Mouse (Mus musculus) forebrain, embryonic 14.5 days (tissue): ENCODE measurements around the gene Dbnl. TPM values are rescaled to one million over a fixed set of nuclear protein-coding genes. Genes with fewer than 3 reads are reported as not detected.

Experiments used
- ATAC-seq: fragments of 200-750 bp; cut with Nextera tagmentation; 2 replicates; pipeline ENCODE4 v1.8.0; 2017; ENCODE audit warnings: mild to moderate bottlenecking, moderate library complexity
- DNase-seq: peaks from one replicate; pipeline ENCODE4 v3.0.0-alpha.2; 2015; ENCODE audit warnings: low spot score
- H3K27ac ChIP-seq: fragments of 300-500 bp; sonication (generic); 2 replicates; pipeline ENCODE4 v1.5.1; 2014; ENCODE audit warnings: low read depth, mild to moderate bottlenecking, control low read depth, low read length, moderate library complexity
- H3K27me3 ChIP-seq: fragments of 300-500 bp; sonication (generic); replicated peaks from 2 replicates; pipeline ENCODE4 v1.6.1; 2014; ENCODE audit warnings: low read length, control low read depth, mixed read lengths; ENCODE audit not compliant: control insufficient read depth, insufficient read depth
- H3K36me3 ChIP-seq: fragments of 300-500 bp; sonication (generic); 2 replicates; pipeline ENCODE4 v1.6.1; 2014; ENCODE audit warnings: low read length, control low read depth; ENCODE audit not compliant: control insufficient read depth, insufficient read depth
- H3K4me1 ChIP-seq: fragments of 300-500 bp; sonication (generic); 2 replicates; pipeline ENCODE4 v1.6.1; 2014; ENCODE audit warnings: antibody characterized with exemption, low read length, control low read depth; ENCODE audit not compliant: control insufficient read depth, insufficient read depth
- H3K4me2 ChIP-seq: fragments of 300-500 bp; sonication (generic); 2 replicates; pipeline ENCODE4 v1.6.1; 2014; ENCODE audit warnings: mild to moderate bottlenecking, control low read depth, low read length
- H3K4me3 ChIP-seq: fragments of 300-500 bp; sonication (generic); 2 replicates; pipeline ENCODE4 v1.5.1; 2014; ENCODE audit warnings: low read depth, low read length, control low read depth
- H3K9ac ChIP-seq: fragments of 300-500 bp; sonication (generic); 2 replicates; pipeline ENCODE4 v1.6.1; 2014; ENCODE audit warnings: mild to moderate bottlenecking, low read length, control low read depth, moderate library complexity
- H3K9me3 ChIP-seq: fragments of 300-500 bp; sonication (generic); replicated peaks from 2 replicates; pipeline ENCODE4 v1.6.1; 2016; ENCODE audit warnings: low read length, control low read depth, mixed read lengths; ENCODE audit not compliant: control insufficient read depth
- WGBS: fragments of 180-500 bp; shearing (Covaris S2); extraction: QIAGEN DNeasy Blood & Tissue Kit; methylation state at CpG from one replicate; pipeline ENCODE4 v1.1.7; 2014; 5-methylcytosine and 5-hydroxymethylcytosine counted together
- polyA plus RNA-seq: library from polyadenylated mRNA; unstranded; fragments of >200 nt; fragmentation: Nextera tagmentation; extraction: Ambion mirVana; gene quantifications from 2 replicates; pipeline ENCODE4 v1.2.1, GENCODE M21; 2014

Dbnl gene
- 100 and 136 TPM in 2 replicates for polyA plus RNA-seq

DNA sequence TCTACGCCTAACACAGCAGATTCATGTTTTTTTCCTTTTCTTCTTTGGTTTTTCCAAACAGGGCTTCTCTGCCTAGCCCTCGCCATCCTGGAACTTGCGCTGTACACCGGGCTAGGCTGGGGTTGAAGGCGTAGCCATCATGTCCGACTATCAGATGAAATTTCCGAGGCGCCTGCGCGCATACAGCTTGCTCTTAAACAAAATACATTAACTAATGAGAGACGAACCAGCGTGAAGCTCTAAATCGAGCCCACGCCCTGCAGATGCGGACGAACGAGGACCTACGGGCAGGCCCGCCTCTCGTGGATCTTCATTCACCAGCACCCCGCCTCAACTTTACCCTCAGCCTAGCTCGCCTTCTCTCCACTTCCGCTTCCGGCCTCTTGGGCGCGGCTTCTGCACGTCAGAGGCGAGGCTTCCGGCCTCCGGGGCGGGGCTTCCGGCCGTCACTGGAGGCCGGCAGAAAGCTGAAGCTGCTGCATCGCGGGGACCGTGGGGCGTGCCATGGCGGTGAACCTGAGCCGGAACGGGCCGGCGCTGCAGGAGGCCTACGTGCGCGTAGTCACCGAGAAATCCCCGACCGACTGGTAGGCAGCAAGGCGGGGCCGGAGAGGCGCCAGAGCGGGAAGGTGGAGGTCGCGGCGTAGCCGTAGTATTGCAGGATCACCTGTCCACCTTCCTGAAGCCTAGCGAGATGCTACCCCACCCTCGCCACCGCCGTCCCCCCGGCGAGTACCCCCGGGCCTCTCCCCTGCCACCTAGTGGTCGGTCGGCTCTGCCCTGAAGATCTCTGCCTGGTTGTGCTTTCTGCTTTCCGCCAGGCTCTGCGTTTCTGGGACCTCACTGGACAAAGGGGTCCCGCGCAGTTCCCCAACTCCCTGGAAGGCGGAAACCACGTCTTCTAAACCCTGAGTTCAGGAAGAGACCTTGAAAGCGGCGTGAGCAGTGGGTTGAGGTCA, at the start of gene Dbnl:
Gene Dbnl (plus strand): TSS at position 433 of the 959 bp plus-strand sequence.
- H3K4me1 ChIP-seq: peaks cover 15% of the 10 kb centered on the region
- WGBS: under 1% methylated on average over 66 of the region's 74 CpGs
- ATAC-seq: peak; percentile 99
- peak within 1 kb of the TSS; percentile 94 for H3K4me2 ChIP-seq
- H3K9ac ChIP-seq: peak within 1 kb of the TSS; percentile 84
- peak within 1 kb of the TSS; percentile 86 for H3K4me3 ChIP-seq
- H3K9me3 ChIP-seq: no peaks in the 10 kb centered on the region
- peak within 1 kb of the TSS; percentile 91 for H3K27ac ChIP-seq
- H3K27me3 ChIP-seq: no peaks in the 10 kb centered on the region
- DNase-seq: peak; percentile 97
- H3K36me3 ChIP-seq: peaks cover 22% of the 10 kb centered on the region

- WGBS: 89% methylated on average over 5 of the region's 5 CpGs
- H3K4me1 ChIP-seq: peaks cover 3% of the 10 kb centered on the region; the same call in 1 of the 2 replicates
- no peak overlapping the region for H3K4me3 ChIP-seq
- no peak for ATAC-seq
- no peak overlapping the region for H3K27ac ChIP-seq
- no peak for DNase-seq
- H3K4me2 ChIP-seq: no peak overlapping the region
- H3K9ac ChIP-seq: no peak overlapping the region
- H3K36me3 ChIP-seq: no peaks in the 10 kb centered on the region
- H3K27me3 ChIP-seq: no peaks in the 10 kb centered on the region
- no peaks in the 10 kb centered on the region for H3K9me3 ChIP-seq
Observed at GRCm38 (mm10) chr11:5738888-5739632, 49.2 kb upstream of the Dbnl start.

DNA sequence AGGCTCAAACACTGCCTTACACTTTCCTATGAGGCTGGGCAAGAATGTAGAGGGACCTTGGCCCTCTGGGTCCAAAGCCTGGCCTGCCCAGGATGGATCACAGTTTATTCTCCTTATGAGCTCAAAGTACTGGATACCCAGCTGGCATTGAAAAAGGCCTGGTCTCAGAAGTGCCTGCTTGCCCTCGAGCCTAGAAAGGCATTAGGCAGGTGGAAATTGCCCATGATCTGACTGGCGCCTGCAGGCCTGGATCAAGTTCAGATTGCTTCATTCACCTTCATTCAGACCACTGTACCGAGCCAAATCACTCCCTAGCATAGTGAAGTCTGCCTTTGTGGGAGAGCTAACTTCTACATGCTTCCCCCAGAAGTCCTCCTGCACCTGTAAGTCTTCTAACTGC, 48.4 kb upstream of the Dbnl start:
- no peak for DNase-seq
- H3K4me3 ChIP-seq: no peak overlapping the region

DNA sequence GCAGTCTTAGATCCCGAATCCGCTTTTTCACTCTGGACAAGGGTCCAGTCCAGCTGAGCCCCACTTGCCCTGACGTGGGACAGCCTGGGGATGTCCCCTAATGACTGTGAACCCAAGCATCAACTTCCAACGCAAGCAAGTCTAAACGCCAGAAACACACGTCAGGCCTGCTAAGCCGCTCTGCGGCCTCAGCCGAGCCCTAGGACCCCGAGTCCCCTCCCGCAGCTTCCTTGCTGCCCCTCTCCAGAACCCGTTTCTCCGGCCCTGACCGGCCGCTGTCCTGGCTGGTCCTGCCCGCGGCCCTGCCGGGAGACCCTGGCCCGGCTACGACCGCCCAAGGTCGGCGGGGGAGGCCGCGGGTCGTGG, 47.7 kb upstream of the Dbnl start:
- ATAC-seq (peak; percentile 65), DNase-seq (peak; percentile 39)
- WGBS: 2% methylated on average over 18 of the region's 26 CpGs

More for the DNA sequence above, 48.4 kb upstream of the Dbnl start:
- no peaks in the 10 kb centered on the region for H3K36me3 ChIP-seq
- no peaks in the 10 kb centered on the region for H3K9me3 ChIP-seq
- no peaks in the 10 kb centered on the region for H3K27me3 ChIP-seq
- H3K4me2 ChIP-seq: peak overlapping the region; percentile 87
- H3K4me1 ChIP-seq: peaks cover 3% of the 10 kb centered on the region; the same call in 1 of the 2 replicates
- H3K27ac ChIP-seq: no peak overlapping the region
- peak overlapping the region; percentile 97 for H3K9ac ChIP-seq
- no peak for ATAC-seq
- 60% methylated on average over 3 of the region's 3 CpGs for WGBS

DNA sequence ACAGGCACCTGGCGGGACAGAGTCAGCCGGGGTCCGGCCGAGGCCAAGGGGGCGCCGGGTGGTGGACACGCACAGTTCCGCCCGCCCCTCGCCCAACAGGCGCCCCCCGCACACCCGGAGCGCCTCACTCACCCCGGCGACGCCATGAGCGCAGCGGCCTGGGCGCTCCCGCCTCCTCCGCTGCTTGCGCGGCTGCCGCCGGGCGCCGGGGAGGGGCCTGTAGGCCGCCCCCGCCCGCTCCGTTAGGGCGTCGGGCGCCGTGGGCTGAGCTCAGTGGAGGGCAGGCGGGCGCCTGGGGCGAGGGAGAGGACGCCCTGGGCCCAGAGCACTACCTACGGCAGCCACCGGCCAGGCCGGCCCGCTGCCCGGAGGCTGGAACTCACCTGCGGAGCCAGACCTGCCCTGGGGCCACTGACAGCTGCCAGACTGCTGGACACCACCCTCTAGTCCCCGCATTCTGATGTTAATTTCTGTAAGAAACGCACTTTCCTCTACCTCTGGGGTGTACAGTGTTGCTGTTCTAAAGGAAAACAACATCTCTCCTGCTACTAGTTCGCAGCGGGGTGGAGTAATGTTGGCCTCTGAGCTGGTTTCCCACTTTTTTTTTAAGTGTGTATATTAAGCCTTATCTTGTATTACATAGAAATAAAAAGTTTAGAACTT, 47.2 kb upstream of the Dbnl start:
- peak overlapping the region; percentile 87 for H3K4me2 ChIP-seq
- peak overlapping the region; percentile 80 for H3K4me3 ChIP-seq
- no peaks in the 10 kb centered on the region for H3K27me3 ChIP-seq
- H3K9ac ChIP-seq: peak overlapping the region; percentile 97
- no peaks in the 10 kb centered on the region for H3K36me3 ChIP-seq
- DNase-seq (peak; percentile 71), ATAC-seq (peak; percentile 95)
- H3K4me1 ChIP-seq: peaks cover 3% of the 10 kb centered on the region; the same call in 1 of the 2 replicates
- no peaks in the 10 kb centered on the region for H3K9me3 ChIP-seq
- H3K27ac ChIP-seq: peak overlapping the region; percentile 70
- under 1% methylated on average over 42 of the region's 50 CpGs for WGBS

More for the DNA sequence above, 47.7 kb upstream of the Dbnl start:
- no peaks in the 10 kb centered on the region for H3K36me3 ChIP-seq
- peak overlapping the region; percentile 97 for H3K9ac ChIP-seq
- H3K4me2 ChIP-seq: peak overlapping the region; percentile 87
- H3K27ac ChIP-seq: peak overlapping the region; percentile 70
- no peaks in the 10 kb centered on the region for H3K27me3 ChIP-seq
- peak overlapping the region; percentile 80 for H3K4me3 ChIP-seq
- H3K9me3 ChIP-seq: no peaks in the 10 kb centered on the region
- H3K4me1 ChIP-seq: peaks cover 3% of the 10 kb centered on the region; the same call in 1 of the 2 replicates

DNA sequence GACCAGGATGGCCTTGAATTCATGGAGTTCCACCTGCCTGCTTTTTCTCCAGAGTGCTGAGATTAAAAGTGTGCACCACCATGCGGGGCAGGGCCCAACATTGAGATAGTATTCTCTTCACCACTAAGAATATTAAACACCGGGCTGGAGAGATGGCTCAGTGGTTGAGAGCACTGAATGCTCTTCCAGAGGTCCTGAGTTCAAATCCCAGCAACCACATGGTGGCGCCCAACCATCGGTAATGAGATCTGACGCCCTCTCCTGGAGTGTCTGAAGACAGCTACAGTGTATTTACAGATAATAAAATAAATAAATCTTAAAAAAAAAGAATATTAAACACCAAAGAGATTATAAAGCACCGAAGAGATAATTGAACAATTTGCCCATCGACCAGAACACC, 46.2 kb upstream of the Dbnl start:
- no peaks in the 10 kb centered on the region for H3K9me3 ChIP-seq
- DNase-seq: no peak
- no peak for ATAC-seq
- H3K4me1 ChIP-seq: peaks cover 3% of the 10 kb centered on the region; the same call in 1 of the 2 replicates
- H3K9ac ChIP-seq: no peak overlapping the region
- H3K27me3 ChIP-seq: no peaks in the 10 kb centered on the region
- no peak overlapping the region for H3K27ac ChIP-seq
- no peak overlapping the region for H3K4me2 ChIP-seq
- H3K4me3 ChIP-seq: no peak overlapping the region
- 75% methylated on average over 7 of the region's 7 CpGs for WGBS
- no peaks in the 10 kb centered on the region for H3K36me3 ChIP-seq

- no peak for ATAC-seq
- H3K36me3 ChIP-seq: no peaks in the 10 kb centered on the region
- no peak overlapping the region for H3K4me2 ChIP-seq
- H3K27ac ChIP-seq: no peak overlapping the region
- H3K4me1 ChIP-seq: peaks cover 2% of the 10 kb centered on the region; the same call in 1 of the 2 replicates
- no peak overlapping the region for H3K4me3 ChIP-seq
- H3K9ac ChIP-seq: no peak overlapping the region
- DNase-seq: no peak
- H3K27me3 ChIP-seq: no peaks in the 10 kb centered on the region
- no peaks in the 10 kb centered on the region for H3K9me3 ChIP-seq
- WGBS: 76% methylated on average over 2 of the region's 2 CpGs
Observed at GRCm38 (mm10) chr11:5744951-5745350, 43.3 kb upstream of the Dbnl start.

DNA sequence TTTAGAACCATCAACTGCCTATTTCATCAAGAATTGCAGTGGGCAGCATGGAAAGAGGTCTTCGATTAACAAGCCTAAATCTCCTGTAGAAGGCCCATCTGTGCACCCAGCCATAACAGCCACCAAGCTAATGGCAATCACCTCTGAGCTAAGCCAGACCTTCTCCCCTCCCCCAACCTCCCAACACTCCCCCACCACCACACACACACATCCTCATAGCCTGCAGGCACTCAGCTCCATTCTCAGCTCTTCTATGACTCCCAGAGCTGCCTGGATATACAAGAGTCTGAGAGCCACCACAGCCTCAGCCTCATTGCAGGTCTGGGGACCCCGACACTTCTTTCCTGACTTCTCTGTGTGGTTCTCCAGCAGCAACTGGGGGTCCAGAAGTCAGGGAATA, 34.5 kb upstream of the Dbnl start:
- no peaks in the 10 kb centered on the region for H3K9me3 ChIP-seq
- no peaks in the 10 kb centered on the region for H3K27me3 ChIP-seq
- DNase-seq (no peak), ATAC-seq (no peak)
- H3K4me2 ChIP-seq: no peak overlapping the region
- H3K4me1 ChIP-seq: no peaks in the 10 kb centered on the region
- H3K36me3 ChIP-seq: no peaks in the 10 kb centered on the region
- no peak overlapping the region for H3K9ac ChIP-seq
- H3K4me3 ChIP-seq: no peak overlapping the region
- H3K27ac ChIP-seq: no peak overlapping the region
- 86% methylated on average over 2 of the region's 2 CpGs for WGBS
